Mouse (Mus musculus): Measurements from ENCODE around the gene Wdr95. TPM values are rescaled to one million over a fixed set of nuclear protein-coding genes. Genes with fewer than 3 reads are reported as not detected.
A peak's percentile ranks its signal among the peaks of the same experiment; 100 is the strongest.
"Not testable (repeated sequence)": the region's sequence is repeated elsewhere in the genome, so short reads cannot be mapped to it uniquely, and the experiment has no call there.

Wdr95 gene
- total and polyA plus RNA-seq, 3 experiments = not detected

DNA sequence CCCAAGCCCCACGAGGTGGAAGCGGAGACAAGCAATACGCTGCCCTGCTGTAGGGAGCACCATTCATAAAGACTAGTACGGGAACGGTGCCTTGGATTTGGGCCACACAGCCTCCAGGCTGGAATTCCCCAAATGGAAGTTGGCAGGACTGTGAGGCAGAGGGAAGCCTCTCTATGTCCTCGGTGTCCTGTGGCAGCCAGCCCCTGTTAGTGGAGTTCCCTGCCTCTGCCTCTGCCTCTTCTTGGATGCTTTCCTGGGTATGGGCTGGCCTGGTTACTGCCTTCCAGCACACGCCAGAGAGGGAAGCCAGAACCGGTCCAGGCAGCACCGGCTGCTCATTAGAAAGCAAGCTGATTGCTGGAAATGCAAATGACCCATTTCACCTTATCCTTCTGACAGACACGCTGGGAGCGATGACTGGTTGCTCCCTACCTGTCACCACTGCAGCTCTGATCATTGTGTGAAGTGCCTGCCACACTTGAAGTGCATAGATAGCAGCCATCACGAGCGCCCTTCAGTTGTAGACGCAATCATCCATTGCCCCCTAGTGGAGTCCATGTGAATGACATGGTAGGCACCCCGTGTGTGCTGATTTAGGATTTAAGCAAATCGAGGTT, 4.1 kb upstream of the Wdr95 start (continued):
- no peak for TF ChIP-seq TCF12 (IDR thresholded peaks at IDR 0.05; ENCODE audit: low read depth, low read length)
- no peak for TF ChIP-seq TAL1 (IDR thresholded peaks at IDR 0.05; ENCODE audit: low read length)

DNA sequence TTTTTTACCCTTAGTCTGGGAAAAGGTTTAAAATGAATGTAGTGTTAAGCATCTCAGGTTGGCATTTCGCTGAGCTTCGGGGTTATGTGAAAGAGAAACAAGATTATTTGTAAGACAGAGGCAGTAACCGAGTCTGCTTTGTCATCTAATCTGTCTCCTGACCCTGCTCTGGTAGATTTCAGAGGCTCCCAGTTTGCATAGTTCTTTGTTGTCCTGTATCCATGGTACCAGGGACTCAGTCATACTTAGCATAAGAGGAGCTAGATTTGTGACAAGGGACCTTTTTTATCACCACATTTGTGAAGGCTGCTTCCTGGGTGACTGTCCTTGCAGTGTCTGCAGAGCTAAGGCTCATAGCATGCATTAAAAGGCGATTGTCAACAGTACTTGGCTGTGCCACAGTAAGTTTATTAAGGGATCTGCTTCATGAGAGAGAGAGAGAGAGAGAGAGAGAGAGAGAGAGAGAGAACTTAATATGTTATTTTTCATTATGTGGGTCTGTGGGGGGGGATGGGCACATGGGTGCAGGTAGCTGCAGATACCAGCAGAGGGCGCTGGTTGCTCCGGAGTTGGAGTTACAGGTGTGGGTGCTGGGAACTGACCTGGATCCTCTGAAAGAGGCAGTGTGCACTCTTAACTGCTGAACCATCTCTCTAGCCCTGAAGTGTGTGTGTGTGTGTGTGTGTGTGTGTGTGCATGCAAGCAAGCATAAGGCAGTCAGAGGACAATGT, 3.3 kb upstream of the Wdr95 start:
- no peaks in the 10 kb centered on the region for H3K27me3 ChIP-seq (ENCODE audit: control insufficient read depth in 1 of 2, insufficient read depth in 2 of 2, low read length in 2 of 2)
- TF ChIP-seq SMC3 (IDR thresholded peaks at IDR 0.05; ENCODE audit: low read depth, low read length) = peak; percentile 56
- TF ChIP-seq BHLHE40 (IDR thresholded peaks at IDR 0.05; ENCODE audit: borderline replicate concordance, low read depth, low read length) = peak; percentile 58
- 0 out of 2 replicates have a peak, but pooled peaks have one; percentile 33 for TF ChIP-seq HCFC1 (IDR thresholded peaks at IDR 0.05; ENCODE audit: low read depth, low read length)
- TF ChIP-seq RAD21 (IDR thresholded peaks at IDR 0.05; ENCODE audit: low read depth, low read length) = peak; percentile 36
- no peak for TF ChIP-seq MEF2A (IDR thresholded peaks at IDR 0.05; ENCODE audit: extremely low read depth, insufficient replicate concordance, low read depth, low read length, poor library complexity, severe bottlenecking)
- peak; percentile 51 for TF ChIP-seq CHD2 (IDR thresholded peaks at IDR 0.05; ENCODE audit: low read length)
- 0 out of 2 replicates have a peak, but pooled peaks have one; percentile 13 for TF ChIP-seq SIN3A (IDR thresholded peaks at IDR 0.05; ENCODE audit: low read length)
- TF ChIP-seq CTCF (IDR thresholded peaks at IDR 0.05 in 2 of 3, conservative IDR thresholded peaks at IDR 0.05 in 1 of 3; ENCODE audit: control insufficient read depth in 1 of 3, insufficient read depth in 1 of 3, low read depth in 2 of 3, low read length in 3 of 3, poor library complexity in 1 of 3, severe bottlenecking in 1 of 3) = peak; percentile 63 to 93 (median 78)
- no peak for TF ChIP-seq ZNF384 (IDR thresholded peaks at IDR 0.05; ENCODE audit: low read depth, low read length)
- no peaks in the 10 kb centered on the region for H3K36me3 ChIP-seq (ENCODE audit: control insufficient read depth in 1 of 2, insufficient read depth in 2 of 2, low read length in 2 of 2)
- peak overlapping the region; percentile 21 to 52; a peak in 3 of 4 replicates for H3K4me3 ChIP-seq (ENCODE audit: control insufficient read depth in 1 of 2, insufficient read depth in 1 of 2, low read depth in 2 of 2, low read length in 2 of 2)
- H3K79me2 ChIP-seq (ENCODE audit: control insufficient read depth, insufficient read depth, low read length, poor library complexity) = no peaks in the 10 kb centered on the region
- H3K4me1 ChIP-seq (ENCODE audit: control insufficient read depth in 1 of 2, insufficient read depth in 2 of 2, low read length in 2 of 2) = 0 out of 4 replicates have a peak, but pooled peaks cover 0 to 3% of the 10 kb centered on the region in 2 experiments
- peak; percentile 53 for DNase-seq (ENCODE audit: low read depth, low spot score)
- H3K9ac ChIP-seq (ENCODE audit: control insufficient read depth, low read depth, low read length, poor library complexity, severe bottlenecking) = no peak overlapping the region
- no peaks in the 10 kb centered on the region for H3K9me3 ChIP-seq (replicated peaks; ENCODE audit: insufficient read depth, low read length)
- no peak overlapping the region for H3K27ac ChIP-seq (ENCODE audit: control insufficient read depth, low read depth, low read length)

DNA sequence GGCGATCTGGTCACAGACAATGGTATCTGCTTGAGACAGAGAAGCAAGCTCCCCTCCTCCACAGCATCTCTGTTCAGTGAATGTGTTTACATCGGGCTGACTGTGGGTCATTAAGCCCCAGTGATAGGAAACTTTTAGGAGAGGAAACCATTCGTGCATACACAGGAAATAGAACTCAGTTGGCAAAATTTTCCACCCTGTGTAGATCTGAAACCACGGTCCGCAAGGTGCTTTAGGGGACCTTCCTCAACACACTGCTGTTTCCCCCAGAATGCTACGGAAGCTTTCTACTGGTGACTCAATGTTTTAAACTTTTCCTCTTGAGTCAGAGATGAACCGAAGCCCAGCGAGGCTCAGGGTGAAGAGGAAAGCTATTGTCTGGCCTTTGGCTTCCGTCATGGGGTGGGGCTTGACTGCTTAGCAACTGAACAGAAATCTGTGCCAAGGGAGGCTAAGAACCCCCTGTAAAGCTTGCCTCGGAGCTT, 2.0 kb upstream of the Wdr95 start:
- TF ChIP-seq MYB (IDR thresholded peaks at IDR 0.05; ENCODE audit: low read depth, low read length) (no peak), EP300 (IDR thresholded peaks at IDR 0.05; ENCODE audit: low read depth in 1 of 2, low read length in 2 of 2) (no peak), TAL1 (IDR thresholded peaks at IDR 0.05; ENCODE audit: low read length) (no peak), SMC3 (IDR thresholded peaks at IDR 0.05; ENCODE audit: low read depth, low read length) (no peak), ZNF384 (IDR thresholded peaks at IDR 0.05; ENCODE audit: low read depth, low read length) (no peak), GATA1 (IDR thresholded peaks at IDR 0.05; ENCODE audit: low read depth, low read length) (no peak), ZMIZ1 (IDR thresholded peaks at IDR 0.05; ENCODE audit: low read depth, low read length) (no peak), HCFC1 (IDR thresholded peaks at IDR 0.05; ENCODE audit: low read depth, low read length) (no peak), MAFK (IDR thresholded peaks at IDR 0.05; ENCODE audit: borderline replicate concordance, low read depth, low read length) (no peak), ELF1 (IDR thresholded peaks at IDR 0.05; ENCODE audit: low read depth, low read length) (no peak)
- no peak overlapping the region for H3K27ac ChIP-seq (ENCODE audit: control insufficient read depth, low read depth, low read length)
- no peak for DNase-seq (ENCODE audit: low read depth, low spot score)

DNA sequence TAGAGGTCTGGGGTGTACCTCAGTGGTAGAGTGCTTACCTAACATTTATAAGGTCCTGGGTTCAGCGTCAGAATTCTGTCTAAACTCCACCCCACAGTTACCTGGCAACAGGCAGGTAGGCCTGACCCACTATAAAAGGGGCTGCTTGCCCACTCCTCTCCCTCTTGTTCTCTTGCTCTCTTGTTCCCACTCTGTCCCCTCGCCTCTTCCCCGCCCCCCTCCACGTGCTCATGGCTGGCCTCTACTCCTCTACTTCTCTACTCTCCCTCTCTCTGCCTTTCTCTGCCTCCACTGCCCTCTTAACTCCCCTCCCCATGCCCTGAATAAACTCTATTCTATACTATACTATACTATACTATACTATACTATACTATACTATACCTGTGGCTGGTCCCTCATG, 1.2 kb upstream of the Wdr95 start:
- not testable (repeated sequence) for H3K36me3 ChIP-seq (ENCODE audit: control insufficient read depth in 1 of 2, insufficient read depth in 2 of 2, low read length in 2 of 2); H3K9me3 ChIP-seq (replicated peaks; ENCODE audit: insufficient read depth, low read length); H3K4me3 ChIP-seq (ENCODE audit: control insufficient read depth in 1 of 2, insufficient read depth in 1 of 2, low read depth in 2 of 2, low read length in 2 of 2); H3K79me2 ChIP-seq (ENCODE audit: control insufficient read depth, insufficient read depth, low read length, poor library complexity); H3K4me1 ChIP-seq (ENCODE audit: control insufficient read depth in 1 of 2, insufficient read depth in 2 of 2, low read length in 2 of 2); H3K9ac ChIP-seq (ENCODE audit: control insufficient read depth, low read depth, low read length, poor library complexity, severe bottlenecking); H3K27me3 ChIP-seq (ENCODE audit: control insufficient read depth in 1 of 2, insufficient read depth in 2 of 2, low read length in 2 of 2); H3K27ac ChIP-seq (ENCODE audit: control insufficient read depth, low read depth, low read length); DNase-seq (ENCODE audit: low read depth, low spot score)

More for the DNA sequence above, 2.0 kb upstream of the Wdr95 start:
- Histone ChIP-seq H3K4me3 (ENCODE audit: control insufficient read depth in 1 of 2, insufficient read depth in 1 of 2, low read depth in 2 of 2, low read length in 2 of 2) (no peak overlapping the region), H3K27me3 (ENCODE audit: control insufficient read depth in 1 of 2, insufficient read depth in 2 of 2, low read length in 2 of 2) (no peaks in the 10 kb centered on the region), H3K36me3 (ENCODE audit: control insufficient read depth in 1 of 2, insufficient read depth in 2 of 2, low read length in 2 of 2) (no peaks in the 10 kb centered on the region), H3K9ac (ENCODE audit: control insufficient read depth, low read depth, low read length, poor library complexity, severe bottlenecking) (no peak overlapping the region), H3K79me2 (ENCODE audit: control insufficient read depth, insufficient read depth, low read length, poor library complexity) (no peaks in the 10 kb centered on the region), H3K4me1 (ENCODE audit: control insufficient read depth in 1 of 2, insufficient read depth in 2 of 2, low read length in 2 of 2) (0 out of 4 replicates have a peak, but pooled peaks cover 0 to 3% of the 10 kb centered on the region in 2 experiments), H3K9me3 (replicated peaks; ENCODE audit: insufficient read depth, low read length) (no peaks in the 10 kb centered on the region)

All from MEL (cell line).